Mouse (Mus musculus) forebrain, embryonic 16.5 days (tissue): ENCODE data around the gene Klhl36. TPM values are rescaled to one million over a fixed set of nuclear protein-coding genes. Genes with fewer than 3 reads are reported as not detected.

ENCODE experiments used
- ATAC-seq: fragments of 200-750 bp; cut with Nextera tagmentation; 2 replicates; pipeline ENCODE4 v1.8.0; 2017; ENCODE audit warnings: mild to moderate bottlenecking, moderate library complexity
- H3K27ac ChIP-seq: fragments of 300-500 bp; sonication (generic); 2 replicates; pipeline ENCODE4 v1.5.1; 2014; ENCODE audit warnings: low read length, control low read depth
- H3K27me3 ChIP-seq: fragments of 300-500 bp; sonication (generic); replicated peaks from 2 replicates; pipeline ENCODE4 v1.6.1; 2014; ENCODE audit warnings: low read length; ENCODE audit not compliant: control insufficient read depth, insufficient read depth
- H3K36me3 ChIP-seq: fragments of 300-500 bp; sonication (generic); 2 replicates; pipeline ENCODE4 v1.6.1; 2014; ENCODE audit not compliant: control insufficient read depth, insufficient read depth
- H3K4me1 ChIP-seq: fragments of 300-500 bp; sonication (generic); replicated peaks from 2 replicates; pipeline ENCODE4 v1.6.1; 2014; ENCODE audit warnings: low read length; ENCODE audit not compliant: control insufficient read depth, insufficient read depth
- H3K4me2 ChIP-seq: fragments of 300-500 bp; sonication (generic); 2 replicates; pipeline ENCODE4 v1.6.1; 2014; ENCODE audit warnings: mild to moderate bottlenecking, low read length, control low read depth
- H3K4me3 ChIP-seq: fragments of 300-500 bp; sonication (generic); replicated peaks from 2 replicates; pipeline ENCODE4 v1.5.1; 2014; ENCODE audit warnings: mild to moderate bottlenecking, low read length, control low read depth
- H3K9ac ChIP-seq: fragments of 300-500 bp; sonication (generic); replicated peaks from 2 replicates; pipeline ENCODE4 v1.6.1; 2014; ENCODE audit warnings: low read depth, low read length, control low read depth
- H3K9me3 ChIP-seq: fragments of 300-500 bp; sonication (generic); 2 replicates; pipeline ENCODE4 v1.6.1; 2016; ENCODE audit warnings: low read length; ENCODE audit not compliant: control insufficient read depth
- WGBS: fragments of 180-500 bp; shearing (Covaris S2); extraction: QIAGEN DNeasy Blood & Tissue Kit; methylation state at CpG from one replicate; pipeline ENCODE4 v1.1.7; 2014; 5-methylcytosine and 5-hydroxymethylcytosine counted together
- polyA plus RNA-seq: library from polyadenylated mRNA; unstranded; fragments of >200 nt; fragmentation: Nextera tagmentation; extraction: Ambion mirVana; gene quantifications from 2 replicates; pipeline ENCODE4 v1.2.1, GENCODE M21; 2015

Gene Klhl36
- polyA plus RNA-seq, 1 experiment from 2014 or later: 19.1 TPM

DNA sequence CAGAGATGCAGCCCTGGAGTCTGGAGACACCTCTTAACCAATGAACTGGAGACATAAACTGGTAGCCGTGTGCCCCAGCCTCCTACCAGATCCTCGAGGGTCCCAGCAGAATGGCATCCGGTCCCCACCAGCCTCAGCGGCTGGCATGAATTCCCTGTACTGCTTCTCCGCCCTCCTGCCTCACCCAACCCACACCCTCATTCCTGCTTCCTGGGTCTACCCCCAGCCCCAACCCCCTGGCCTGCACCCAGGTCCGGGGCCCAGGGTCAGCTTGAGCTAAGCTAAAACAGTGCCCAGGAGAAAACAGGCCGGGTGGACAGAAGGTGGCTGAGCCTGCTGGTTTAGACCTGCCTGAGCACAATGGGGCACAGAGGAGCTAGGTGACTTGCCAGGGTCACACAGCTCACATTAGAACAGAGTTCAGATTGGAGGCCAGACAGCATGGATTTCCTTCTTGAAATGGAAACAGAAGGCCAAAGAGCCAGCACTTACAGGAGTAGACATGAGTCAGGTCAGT lies 29.9 kb upstream of the Klhl36 start:
- Histone ChIP-seq H3K9me3 (no peaks in the 10 kb centered on the region), H3K4me2 (peak overlapping the region; percentile 36), H3K27me3 (no peaks in the 10 kb centered on the region), H3K4me1 (peaks cover 67% of the 10 kb centered on the region), H3K27ac (peak overlapping the region; percentile 43), H3K4me3 (no peak overlapping the region; the same call in 1 of the 2 replicates), H3K9ac (peak overlapping the region; percentile 38), H3K36me3 (no peaks in the 10 kb centered on the region)
- peak; percentile 10; the same call in 1 of the 2 replicates for ATAC-seq
- 56% methylated on average over 7 of the region's 7 CpGs for WGBS

DNA sequence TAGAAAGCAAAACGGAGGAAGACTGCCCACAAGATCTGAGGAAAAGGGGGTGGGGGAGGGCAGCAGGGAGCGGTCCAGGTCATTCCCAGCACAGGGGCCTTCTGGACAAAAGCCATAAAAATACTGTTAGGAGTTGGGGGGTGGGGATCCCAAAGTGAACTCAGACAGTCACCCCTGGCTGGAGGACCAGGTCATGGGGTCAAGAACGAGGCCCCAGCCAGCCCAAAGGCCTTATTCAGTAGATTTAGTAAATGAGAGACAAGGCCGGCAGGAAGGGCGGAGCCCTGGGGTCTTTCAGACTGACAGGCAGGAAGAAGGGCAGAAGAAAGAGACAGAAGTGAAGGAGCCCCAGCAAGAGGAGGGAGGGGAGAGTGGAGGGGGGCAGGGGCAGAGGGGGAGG lies 29.1 kb upstream of the Klhl36 start:
- H3K27me3 ChIP-seq: no peaks in the 10 kb centered on the region
- ATAC-seq: no peak
- H3K36me3 ChIP-seq: no peaks in the 10 kb centered on the region
- 20% methylated on average over 5 of the region's 5 CpGs for WGBS
- peaks cover 72% of the 10 kb centered on the region for H3K4me1 ChIP-seq
- no peaks in the 10 kb centered on the region for H3K9me3 ChIP-seq
- H3K4me2 ChIP-seq: no peak overlapping the region
- no peak overlapping the region for H3K4me3 ChIP-seq
- no peak overlapping the region for H3K27ac ChIP-seq
- H3K9ac ChIP-seq: no peak overlapping the region

DNA sequence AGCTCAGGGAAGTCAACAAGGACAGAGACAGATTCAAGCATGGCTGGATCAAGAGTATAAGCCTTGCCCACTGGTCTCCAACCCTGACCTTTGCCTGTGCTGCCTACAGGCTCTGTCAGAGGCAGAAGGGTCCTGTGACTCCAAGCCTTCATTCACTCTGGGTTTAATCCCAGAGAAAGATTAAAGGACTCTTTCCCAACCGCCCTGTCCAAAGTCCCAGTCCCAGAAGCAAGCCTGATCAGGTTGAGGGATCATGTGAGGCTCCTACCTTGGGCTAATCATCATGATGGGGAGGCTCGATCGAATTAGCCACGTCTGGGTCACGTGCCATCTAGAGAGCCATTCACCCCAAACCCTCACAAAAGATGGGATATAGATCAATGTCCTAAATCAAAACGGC lies 27.4 kb upstream of the Klhl36 start:
- no peak for ATAC-seq
- no peaks in the 10 kb centered on the region for H3K27me3 ChIP-seq
- no peak overlapping the region for H3K4me3 ChIP-seq
- no peak overlapping the region for H3K4me2 ChIP-seq
- H3K9me3 ChIP-seq: no peaks in the 10 kb centered on the region
- no peak overlapping the region for H3K27ac ChIP-seq
- 87% methylated on average over 6 of the region's 6 CpGs for WGBS
- no peaks in the 10 kb centered on the region for H3K36me3 ChIP-seq
- H3K4me1 ChIP-seq: peaks cover 83% of the 10 kb centered on the region
- no peak overlapping the region for H3K9ac ChIP-seq

DNA sequence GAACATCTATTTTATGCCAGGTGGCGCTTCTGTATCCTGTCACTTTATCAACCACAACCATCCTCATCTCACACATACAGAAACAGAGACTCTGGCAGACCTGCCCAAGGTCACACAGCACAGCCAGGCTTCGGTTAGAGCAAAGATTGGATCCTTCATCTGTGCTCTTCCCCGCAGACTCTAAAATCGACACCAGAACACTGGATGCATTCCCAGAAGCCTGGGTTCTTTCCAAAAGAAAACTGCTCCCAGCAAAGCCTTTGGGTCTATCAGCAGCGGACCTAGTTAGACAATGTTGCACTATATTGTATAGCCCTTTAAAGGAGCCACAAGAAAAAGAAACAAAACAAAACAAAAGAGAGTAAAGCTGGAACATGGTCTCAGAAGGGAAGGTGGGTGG lies 26.8 kb upstream of the Klhl36 start:
- 65% methylated on average over 5 of the region's 5 CpGs for WGBS

DNA sequence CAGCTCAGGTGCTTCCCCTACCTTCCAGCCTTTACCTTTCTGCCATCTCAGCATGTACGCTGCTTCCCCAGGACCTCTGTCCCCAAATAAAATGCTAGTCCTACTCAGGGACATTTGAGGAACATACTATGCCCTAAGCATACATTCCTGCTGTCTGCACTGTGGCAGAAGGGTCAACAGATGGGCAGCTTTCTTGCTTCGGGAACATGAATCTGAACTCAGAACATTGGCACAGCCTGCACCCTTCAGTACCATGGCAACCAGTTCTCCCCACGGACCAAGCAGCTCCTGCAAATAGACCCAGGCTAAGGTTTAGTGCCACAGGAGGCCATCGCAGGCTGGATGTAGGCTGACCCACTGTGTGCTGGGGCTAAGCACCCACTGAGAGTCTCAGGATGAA lies 25.2 kb upstream of the Klhl36 start:
- no peak overlapping the region for H3K27ac ChIP-seq
- no peaks in the 10 kb centered on the region for H3K9me3 ChIP-seq
- H3K36me3 ChIP-seq: no peaks in the 10 kb centered on the region
- no peaks in the 10 kb centered on the region for H3K27me3 ChIP-seq
- peak overlapping the region; percentile 82 for H3K4me2 ChIP-seq
- H3K4me3 ChIP-seq: 0 out of 2 replicates have a peak overlapping the region, but pooled peaks have one; percentile 5
- WGBS: 73% methylated on average over 4 of the region's 4 CpGs
- no peak for ATAC-seq
- no peak overlapping the region for H3K9ac ChIP-seq
- H3K4me1 ChIP-seq: peaks cover 70% of the 10 kb centered on the region

More for the DNA sequence above, 26.8 kb upstream of the Klhl36 start:
- H3K27ac ChIP-seq: no peak overlapping the region
- H3K4me1 ChIP-seq: peaks cover 78% of the 10 kb centered on the region
- H3K4me3 ChIP-seq: no peak overlapping the region
- no peak for ATAC-seq
- H3K27me3 ChIP-seq: no peaks in the 10 kb centered on the region
- no peak overlapping the region for H3K9ac ChIP-seq
- H3K36me3 ChIP-seq: no peaks in the 10 kb centered on the region
- H3K9me3 ChIP-seq: no peaks in the 10 kb centered on the region
- H3K4me2 ChIP-seq: peak overlapping the region; percentile 4; the same call in 1 of the 2 replicates

DNA sequence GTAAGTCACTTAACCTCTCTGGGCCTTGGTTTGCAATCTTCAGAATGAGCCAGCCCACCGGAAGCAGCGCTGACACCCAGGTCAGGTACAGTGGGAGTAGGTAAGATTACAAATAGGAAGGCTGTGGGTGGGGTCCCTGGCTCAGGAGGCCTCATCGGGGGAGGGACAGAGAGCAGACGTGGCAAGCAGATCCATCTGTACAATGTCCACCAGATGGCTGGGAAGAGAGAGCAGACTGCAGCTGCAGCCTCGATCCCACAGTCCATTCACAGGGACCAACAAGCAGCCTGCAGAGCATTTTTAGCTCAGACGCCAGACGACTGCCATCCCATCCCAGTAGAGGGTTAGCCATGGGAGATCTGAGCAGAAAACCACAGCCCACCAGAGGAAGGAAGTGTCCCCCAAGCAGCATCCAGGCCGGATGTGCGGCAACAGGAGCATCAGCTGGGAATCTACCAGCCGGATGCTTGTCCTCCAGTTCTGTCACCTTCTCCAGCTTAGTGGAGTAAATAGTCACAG lies 24.5 kb upstream of the Klhl36 start:
- no peak for ATAC-seq
- WGBS: 54% methylated on average over 10 of the region's 10 CpGs
- Histone ChIP-seq H3K36me3 (no peaks in the 10 kb centered on the region), H3K4me3 (peak overlapping the region; percentile 94), H3K9ac (0 out of 2 replicates have a peak overlapping the region, but pooled peaks have one; percentile 16), H3K9me3 (no peaks in the 10 kb centered on the region), H3K27me3 (no peaks in the 10 kb centered on the region), H3K4me2 (peak overlapping the region; percentile 82), H3K27ac (peak overlapping the region; percentile 5; the same call in 1 of the 2 replicates), H3K4me1 (peaks cover 62% of the 10 kb centered on the region)

GRCm38 (mm10) chr8:119838100-119838982 lies 23.7 kb upstream of the Klhl36 start:
- no peak for ATAC-seq
- Histone ChIP-seq H3K4me1 (peaks cover 54% of the 10 kb centered on the region), H3K27ac (peak overlapping the region; percentile 5; the same call in 1 of the 2 replicates), H3K9me3 (no peaks in the 10 kb centered on the region), H3K9ac (peak overlapping the region; percentile 84), H3K4me3 (peak overlapping the region; percentile 94), H3K27me3 (no peaks in the 10 kb centered on the region), H3K36me3 (no peaks in the 10 kb centered on the region), H3K4me2 (peak overlapping the region; percentile 82)
- 67% methylated on average over 19 of the region's 19 CpGs for WGBS

GRCm38 (mm10) chr8:119838983-119839340 lies 23.1 kb upstream of the Klhl36 start:
- H3K9ac ChIP-seq: peak overlapping the region; percentile 84

DNA sequence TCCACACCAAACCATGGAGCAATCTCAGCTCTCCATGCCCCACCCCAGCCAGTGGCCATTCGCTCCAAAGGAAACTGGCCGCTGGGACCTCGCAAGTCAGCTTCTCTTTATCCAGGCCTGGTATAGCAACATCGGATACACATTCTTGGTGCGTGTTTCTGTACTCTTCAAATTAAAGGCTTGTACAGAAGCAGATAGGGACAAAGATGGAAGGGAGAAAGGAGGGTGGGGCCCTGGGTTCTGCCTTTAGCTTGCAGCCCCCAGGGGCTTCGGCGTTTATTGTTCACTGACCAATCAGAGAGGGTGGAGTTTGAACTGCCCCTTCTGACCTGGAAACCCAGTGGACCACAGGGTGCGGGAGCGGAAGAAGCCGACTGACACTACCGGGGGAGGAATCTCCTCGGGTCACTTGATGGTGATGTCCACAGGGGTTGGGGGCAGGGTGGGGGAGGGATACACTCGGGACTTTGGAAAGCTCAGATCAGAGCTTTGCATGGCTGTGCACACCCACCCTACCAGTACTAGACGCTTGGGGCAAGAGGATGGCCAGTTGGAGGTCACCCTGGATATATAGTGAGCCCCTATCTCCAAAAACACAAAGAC lies 22.5 kb upstream of the Klhl36 start:
- Histone ChIP-seq H3K9ac (peak overlapping the region; percentile 84), H3K9me3 (no peaks in the 10 kb centered on the region), H3K4me1 (peaks cover 53% of the 10 kb centered on the region), H3K27me3 (no peaks in the 10 kb centered on the region), H3K4me3 (peak overlapping the region; percentile 94), H3K36me3 (no peaks in the 10 kb centered on the region), H3K4me2 (peak overlapping the region; percentile 82), H3K27ac (peak overlapping the region; percentile 58)
- 18% methylated on average over 14 of the region's 14 CpGs for WGBS
- ATAC-seq: no peak; the same call in 1 of the 2 replicates

More at GRCm38 (mm10) chr8:119838983-119839340, 23.1 kb upstream of the Klhl36 start:
- WGBS: 54% methylated on average over 4 of the region's 4 CpGs
- Histone ChIP-seq H3K36me3 (no peaks in the 10 kb centered on the region), H3K4me3 (peak overlapping the region; percentile 94), H3K4me1 (peaks cover 53% of the 10 kb centered on the region), H3K9me3 (no peaks in the 10 kb centered on the region), H3K27ac (peak overlapping the region; percentile 58), H3K4me2 (peak overlapping the region; percentile 82), H3K27me3 (no peaks in the 10 kb centered on the region)
- ATAC-seq: no peak
